Mouse (Mus musculus): ENCODE measurements at regions not wholly inside any gene's neighbourhood (a gene's known extent, or its start where the extent isn't known, plus 50 kb on each side); places are given as distances from the start of the nearest gene placed in this dataset.

GRCm38 (mm10) chr8:26432161-26432919 is 313.0 kb downstream of the Gm45692 start:
- DNase-seq (ENCODE audit: extremely low read depth), result no peak
- Histone ChIP-seq H3K9me3 (replicated peaks; ENCODE audit: low read length) (no peaks in the 10 kb centered on the region), H3K79me2 (replicated peaks; ENCODE audit: control insufficient read depth, extremely low read depth, insufficient read depth, poor library complexity, severe bottlenecking) (no peaks in the 10 kb centered on the region), H3K4me1 (ENCODE audit: control insufficient read depth in 1 of 2, insufficient read depth in 2 of 2) (peaks cover 0 to 6% of the 10 kb centered on the region in 2 experiments; a peak in 1 of 4 replicates), H3K9ac (ENCODE audit: insufficient read depth, low read depth) (no peak overlapping the region), H3K27me3 (replicated peaks) (no peaks in the 10 kb centered on the region), H3K4me2 (ENCODE audit: insufficient read depth, low read depth, poor library complexity, severe bottlenecking) (no peak overlapping the region), H3K36me3 (replicated peaks in 1 of 2; ENCODE audit: control insufficient read depth in 1 of 2, insufficient read depth in 1 of 2, low read length in 1 of 2) (no peaks in the 10 kb centered on the region), H3K27ac (ENCODE audit: insufficient read depth, low read depth) (no peak overlapping the region), H3K4me3 (replicated peaks in 1 of 3; ENCODE audit: low read depth in 2 of 3, low read length in 2 of 3, poor library complexity in 1 of 3) (no peak overlapping the region)
- in situ Hi-C loops (cut with MboI; ENCODE audit: low pct_ligation_motif_present, low pct_unique_long_range_greater_than_20kb, low sequenced_read_pairs), result loop anchor here (25.0 kb wide), 2 partner anchors 145 to 555 kb away; partner anchors contain the start of gene Zfp703
- no peak for TF ChIP-seq IRF4 (IDR thresholded peaks at IDR 0.05; ENCODE audit: low read depth, low read length)
- no peak for TF ChIP-seq RAD21 (IDR thresholded peaks at IDR 0.05; ENCODE audit: low read depth, low read length)
- no peak for TF ChIP-seq CHD2 (IDR thresholded peaks at IDR 0.05; ENCODE audit: low read length)
- TF ChIP-seq ZMIZ1 (IDR thresholded peaks at IDR 0.05; ENCODE audit: low read depth, low read length), result no peak
- no peak for TF ChIP-seq CTCF (conservative IDR thresholded peaks at IDR 0.05 in 1 of 2, IDR thresholded peaks at IDR 0.05 in 1 of 2; ENCODE audit: low read depth in 2 of 2, low read length in 2 of 2)
- no peak for TF ChIP-seq NRF1 (IDR thresholded peaks at IDR 0.05; ENCODE audit: low read depth, low read length)
- no peak for TF ChIP-seq CHD1 (IDR thresholded peaks at IDR 0.05; ENCODE audit: low read depth, low read length)
- no peak for TF ChIP-seq ZKSCAN1 (IDR thresholded peaks at IDR 0.05; ENCODE audit: borderline replicate concordance, low read depth, low read length)
- no peak for TF ChIP-seq MEF2A (IDR thresholded peaks at IDR 0.05; ENCODE audit: borderline replicate concordance, low read depth, low read length)
- no peak for TF ChIP-seq KAT2A (IDR thresholded peaks at IDR 0.05; ENCODE audit: insufficient replicate concordance, low read length)
- no peak for TF ChIP-seq POLR2A (IDR thresholded peaks at IDR 0.05; ENCODE audit: low read depth, low read length)
- TF ChIP-seq HCFC1 (IDR thresholded peaks at IDR 0.05; ENCODE audit: low read depth, low read length), result no peak
- no peak for TF ChIP-seq MAX (IDR thresholded peaks at IDR 0.05; ENCODE audit: low read length)
- TF ChIP-seq USF1 (IDR thresholded peaks at IDR 0.05; ENCODE audit: low read depth, low read length), result no peak
- dilution Hi-C loops (cut with MboI; ENCODE audit: extremely low pct_ligation_motif_present, extremely low pct_unique_long_range_greater_than_20kb, low sequenced_read_pairs), result no loop called here

DNA sequence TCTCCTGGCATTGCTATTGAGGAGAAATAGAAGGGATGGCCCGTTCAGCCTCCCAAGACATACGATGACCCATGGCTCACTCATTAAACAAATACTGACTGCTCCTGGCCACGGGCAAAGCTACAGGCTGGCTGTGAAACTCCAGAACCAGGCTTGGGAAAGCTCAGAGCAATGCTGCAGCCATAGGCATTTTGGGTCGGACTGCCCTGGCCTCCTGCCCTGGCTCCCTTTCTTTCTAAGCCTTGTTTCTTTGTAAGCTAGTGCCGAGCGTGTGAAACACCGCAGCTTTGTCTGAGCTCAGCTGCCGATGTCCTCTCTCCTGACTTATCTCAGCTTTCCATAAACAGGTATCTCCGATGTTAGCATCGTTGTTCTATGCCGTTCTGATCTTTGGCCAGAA is 316.9 kb downstream of the Gm45692 start:
- Histone ChIP-seq H3K9ac (ENCODE audit: insufficient read depth, low read depth) (no peak overlapping the region), H3K4me3 (replicated peaks in 1 of 3; ENCODE audit: low read depth in 2 of 3, low read length in 2 of 3, poor library complexity in 1 of 3) (no peak overlapping the region), H3K4me1 (ENCODE audit: control insufficient read depth in 1 of 2, insufficient read depth in 2 of 2) (peaks cover 0 to 6% of the 10 kb centered on the region in 2 experiments; a peak in 1 of 4 replicates), H3K27me3 (replicated peaks) (no peaks in the 10 kb centered on the region), H3K79me2 (replicated peaks; ENCODE audit: control insufficient read depth, extremely low read depth, insufficient read depth, poor library complexity, severe bottlenecking) (no peaks in the 10 kb centered on the region), H3K27ac (ENCODE audit: insufficient read depth, low read depth) (no peak overlapping the region), H3K4me2 (ENCODE audit: insufficient read depth, low read depth, poor library complexity, severe bottlenecking) (no peak overlapping the region), H3K36me3 (replicated peaks in 1 of 2; ENCODE audit: control insufficient read depth in 1 of 2, insufficient read depth in 1 of 2, low read length in 1 of 2) (no peaks in the 10 kb centered on the region), H3K9me3 (replicated peaks; ENCODE audit: low read length) (no peaks in the 10 kb centered on the region)
- TF ChIP-seq SMC3 (IDR thresholded peaks at IDR 0.05; ENCODE audit: low read depth, low read length) (no peak), NELFE (IDR thresholded peaks at IDR 0.05; ENCODE audit: low read depth, low read length) (no peak), CHD2 (IDR thresholded peaks at IDR 0.05; ENCODE audit: low read length) (no peak), JUND (conservative IDR thresholded peaks at IDR 0.05; ENCODE audit: low read depth, low read length) (no peak), GABPA (IDR thresholded peaks at IDR 0.05; ENCODE audit: insufficient replicate concordance, low read depth, low read length) (no peak), IRF4 (IDR thresholded peaks at IDR 0.05; ENCODE audit: low read depth, low read length) (no peak), MAFK (IDR thresholded peaks at IDR 0.05; ENCODE audit: insufficient replicate concordance, low read length) (no peak), KAT2A (IDR thresholded peaks at IDR 0.05; ENCODE audit: insufficient replicate concordance, low read length) (no peak), MXI1 (IDR thresholded peaks at IDR 0.05; ENCODE audit: low read depth, low read length) (no peak), JUN (IDR thresholded peaks at IDR 0.05; ENCODE audit: insufficient read depth, low read depth, low read length) (no peak), CTCF (conservative IDR thresholded peaks at IDR 0.05 in 1 of 2, IDR thresholded peaks at IDR 0.05 in 1 of 2; ENCODE audit: low read depth in 2 of 2, low read length in 2 of 2) (no peak), EP300 (IDR thresholded peaks at IDR 0.05; ENCODE audit: low read length) (no peak), MAZ (IDR thresholded peaks at IDR 0.05; ENCODE audit: low read depth, low read length) (no peak), CHD1 (IDR thresholded peaks at IDR 0.05; ENCODE audit: low read depth, low read length) (no peak), ELF1 (IDR thresholded peaks at IDR 0.05; ENCODE audit: low read depth, low read length) (no peak), ETS1 (conservative IDR thresholded peaks at IDR 0.05; ENCODE audit: low read depth, low read length) (no peak)
- in situ Hi-C loops (cut with MboI; ENCODE audit: low pct_ligation_motif_present, low pct_unique_long_range_greater_than_20kb, low sequenced_read_pairs) (loop anchor here (25.0 kb wide), 2 partner anchors 149 to 551 kb away; partner anchors contain the start of gene Zfp703), dilution Hi-C loops (cut with MboI; ENCODE audit: extremely low pct_ligation_motif_present, extremely low pct_unique_long_range_greater_than_20kb, low sequenced_read_pairs) (no loop called here)
- DNase-seq (ENCODE audit: extremely low read depth), result no peak
